Mouse (Mus musculus) effector memory CD4-positive, alpha-beta T cell, adult 5 months (primary cell): ENCODE data around the gene Trio. TPM values are rescaled to one million over a fixed set of nuclear protein-coding genes. Genes with fewer than 3 reads are reported as not detected.

Source experiments
- polyA plus RNA-seq: library from polyadenylated mRNA; unstranded; fragments of 100-300 nt; shearing (Covaris generic); gene quantifications from one replicate; pipeline ENCODE4 v1.2.1, GENCODE M21; 2017

Gene Trio
- polyA plus RNA-seq: 3.8 TPM

DNA sequence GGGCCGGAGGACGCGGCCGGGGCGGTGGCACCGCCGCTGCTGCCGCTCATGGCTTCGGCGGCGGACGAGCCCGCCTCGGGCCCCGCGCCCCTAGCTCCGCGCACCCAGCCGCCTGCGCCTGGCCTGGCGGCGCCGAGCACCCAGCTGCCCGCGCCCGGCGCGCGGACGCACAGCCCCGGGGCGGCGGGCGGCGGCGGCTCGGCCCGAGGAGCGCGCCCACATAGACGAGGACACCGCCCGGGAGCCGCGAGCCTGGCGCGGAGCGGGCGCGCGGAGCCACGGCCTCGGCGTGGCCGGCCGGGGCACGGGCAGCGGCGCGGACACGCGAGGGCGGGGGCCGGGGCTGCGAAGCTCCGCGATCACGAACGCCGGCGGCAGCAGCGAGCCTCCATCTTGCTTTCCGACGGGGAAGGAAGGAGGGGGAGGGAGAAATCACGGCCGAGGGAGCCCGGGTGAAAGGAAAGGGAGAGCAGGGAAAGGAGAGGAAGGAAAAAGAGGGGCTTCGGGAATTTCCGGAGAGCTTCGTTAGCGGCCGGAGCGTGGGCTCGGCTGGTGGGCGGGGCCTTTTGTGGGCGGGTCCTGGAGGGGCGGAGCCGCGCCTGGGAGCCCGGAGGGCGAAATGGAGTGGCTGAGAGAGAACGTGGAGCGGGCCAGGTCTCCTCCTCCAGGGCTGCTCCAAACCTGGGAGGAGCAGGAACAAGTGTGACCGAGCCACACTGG is at the start of gene Trio:
TSS of gene Trio (minus strand) at position 402 of the 720 bp plus-strand sequence.

DNA sequence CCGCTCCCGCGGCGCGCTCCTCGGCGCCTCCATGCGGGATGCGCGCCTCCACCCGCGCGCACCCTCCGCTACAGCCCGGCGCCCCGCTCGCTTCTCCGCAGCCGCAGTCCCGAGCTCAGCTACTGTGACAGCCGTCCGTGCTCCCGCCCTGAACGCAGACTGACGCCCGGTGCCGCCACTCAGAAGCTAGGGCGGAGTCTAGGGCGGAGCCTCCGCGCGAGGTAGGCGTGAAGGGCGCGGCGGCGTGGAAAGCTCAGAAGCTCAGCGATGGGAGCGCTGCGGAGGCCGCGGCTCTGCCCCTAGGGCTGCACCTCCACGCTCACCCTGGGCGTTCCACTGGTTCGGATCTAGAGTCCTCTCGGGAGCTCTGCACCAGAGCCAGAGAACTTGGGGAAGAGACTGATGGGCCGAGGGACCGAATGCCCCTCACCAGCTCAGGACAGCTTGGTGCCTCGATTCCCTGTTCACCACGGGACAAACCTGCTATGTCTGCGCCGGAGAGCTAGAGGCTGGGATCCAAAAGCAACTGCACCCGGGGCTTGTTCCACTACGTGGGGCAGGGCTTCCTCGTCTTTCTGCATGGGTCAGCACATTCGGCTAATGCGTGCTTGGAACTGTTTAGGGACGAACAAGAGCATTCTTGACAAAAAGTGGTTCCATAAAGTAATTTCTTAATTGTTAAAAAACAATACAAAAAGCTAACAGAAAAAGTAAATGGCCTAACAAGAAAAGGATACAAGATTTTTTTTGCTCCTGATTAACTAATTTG is 344.0 kb downstream of the Trio start, which contains the start of gene Otulinl:
TSS of gene Otulinl (minus strand) at position 161 of the 769 bp plus-strand sequence.

Other genes starting within 250 kb of the Trio start
- gene Dnah5, start 177.9 kb upstream of the Trio start, polyA plus RNA-seq: 0.05 TPM